Mouse (Mus musculus): ENCODE measurements around the gene P2ry14.

DNA sequence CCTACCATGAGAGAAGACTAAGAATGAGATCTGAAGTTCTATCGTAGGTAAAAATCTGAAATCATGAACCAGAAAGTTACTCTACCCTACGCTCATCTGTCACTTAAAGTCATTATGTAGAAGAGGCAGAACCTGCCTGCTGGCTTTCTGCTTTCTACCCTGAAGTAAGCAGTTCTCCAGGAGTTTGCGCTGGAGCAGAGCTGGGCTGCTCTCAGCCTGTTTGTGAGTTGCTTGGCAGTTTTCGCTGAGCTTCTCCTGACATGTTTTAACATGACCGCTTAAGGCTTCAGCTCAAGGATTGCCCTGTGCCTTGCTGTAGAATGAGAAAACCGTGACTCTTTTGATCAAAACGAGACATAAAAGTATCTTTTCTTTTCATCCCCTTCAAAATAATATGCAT lies 40.7 kb upstream of the P2ry14 start:
- TF ChIP-seq MYOG (IDR thresholded peaks at IDR 0.05; ENCODE audit: control insufficient read depth in 1 of 3, insufficient read depth in 1 of 3, insufficient read length in 2 of 3, low read depth in 2 of 3) = no peak
- TF ChIP-seq POLR2A (IDR thresholded peaks at IDR 0.05; ENCODE audit: insufficient read length, low read depth) = no peak
- TF ChIP-seq USF1 (IDR thresholded peaks at IDR 0.05; ENCODE audit: low read depth) = no peak
- no peak for TF ChIP-seq TCF12 (IDR thresholded peaks at IDR 0.05; ENCODE audit: insufficient read depth, poor library complexity, severe bottlenecking)
- TF ChIP-seq MAX (IDR thresholded peaks at IDR 0.05; ENCODE audit: low read depth) = no peak
- no peak for TF ChIP-seq TCF3 (IDR thresholded peaks at IDR 0.05; ENCODE audit: insufficient read length, low read depth)
- no peak for TF ChIP-seq SRF (IDR thresholded peaks at IDR 0.05; ENCODE audit: control insufficient read depth, insufficient read length, low read depth)
- TF ChIP-seq E2F4 (IDR thresholded peaks at IDR 0.05; ENCODE audit: insufficient read depth) = no peak
- TF ChIP-seq CEBPB (IDR thresholded peaks at IDR 0.05; ENCODE audit: insufficient read depth, poor library complexity, severe bottlenecking) = no peak
- no peak for TF ChIP-seq MYOD1 (IDR thresholded peaks at IDR 0.05; ENCODE audit: control insufficient read depth in 1 of 3, insufficient read length in 2 of 3, low read depth in 2 of 3)
- no peak for TF ChIP-seq REST (IDR thresholded peaks at IDR 0.05; ENCODE audit: insufficient read depth, insufficient read length)
